Mouse (Mus musculus): ENCODE measurements around the gene Dst. TPM values are rescaled to one million over a fixed set of nuclear protein-coding genes. Genes with fewer than 3 reads are reported as not detected.
A peak's percentile ranks its signal among the peaks of the same experiment; 100 is the strongest.

Gene Dst
- total RNA-seq, 1 experiment from 2014 or later, result 152 TPM

- no peak for DNase-seq
Measured at GRCm38 (mm10) chr1:34244678-34245077, 336.7 kb downstream of the Dst start.

GRCm38 (mm10) chr1:34245951-34246641 is 338.1 kb downstream of the Dst start:
- DNase-seq, result no peak

DNA sequence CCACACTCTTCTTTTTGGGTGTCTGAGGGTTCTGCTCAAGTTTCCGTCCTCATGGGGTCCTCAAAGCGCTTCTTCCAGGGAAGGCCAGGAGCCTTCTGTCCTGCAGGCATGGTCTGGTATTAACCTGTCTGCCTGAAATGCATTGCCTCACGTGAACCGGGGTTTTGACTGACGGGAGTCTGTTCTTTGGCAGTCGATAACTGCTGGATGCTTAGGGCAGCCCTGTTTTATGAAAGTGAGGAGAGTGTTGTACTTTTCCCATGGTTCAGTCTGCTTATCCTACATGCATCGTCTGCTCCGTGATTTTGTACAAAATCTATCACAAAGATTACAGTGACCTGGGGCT is 338.6 kb downstream of the Dst start:
- DNase-seq, result no peak

GRCm38 (mm10) chr1:34251137-34251536 is 343.1 kb downstream of the Dst start:
- DNase-seq, result peak; percentile 35

DNA sequence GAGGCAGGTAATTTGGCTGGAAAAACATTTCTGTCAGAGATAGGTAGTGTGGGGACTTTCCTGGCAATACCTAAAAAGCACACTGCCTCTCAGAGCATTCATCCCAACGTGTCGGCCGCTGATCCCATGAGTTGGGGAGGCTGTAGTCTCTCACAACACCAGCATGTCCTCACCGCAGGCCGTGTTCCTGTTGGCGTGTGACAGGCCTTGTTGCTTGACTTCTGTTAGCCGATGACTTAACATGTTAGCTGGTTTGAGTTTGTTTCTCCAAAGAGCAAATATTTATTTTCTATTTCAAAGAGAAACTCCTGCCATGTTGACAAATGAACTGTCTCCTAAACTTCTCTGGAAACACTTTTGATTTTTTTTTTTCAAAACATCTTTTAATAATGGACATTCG is 344.2 kb downstream of the Dst start:
- no peak for DNase-seq

- DNase-seq, result no peak
Measured at GRCm38 (mm10) chr1:34253876-34254275, 345.9 kb downstream of the Dst start.

GRCm38 (mm10) chr1:34259898-34260297 is 351.9 kb downstream of the Dst start:
- DNase-seq, result no peak

DNA sequence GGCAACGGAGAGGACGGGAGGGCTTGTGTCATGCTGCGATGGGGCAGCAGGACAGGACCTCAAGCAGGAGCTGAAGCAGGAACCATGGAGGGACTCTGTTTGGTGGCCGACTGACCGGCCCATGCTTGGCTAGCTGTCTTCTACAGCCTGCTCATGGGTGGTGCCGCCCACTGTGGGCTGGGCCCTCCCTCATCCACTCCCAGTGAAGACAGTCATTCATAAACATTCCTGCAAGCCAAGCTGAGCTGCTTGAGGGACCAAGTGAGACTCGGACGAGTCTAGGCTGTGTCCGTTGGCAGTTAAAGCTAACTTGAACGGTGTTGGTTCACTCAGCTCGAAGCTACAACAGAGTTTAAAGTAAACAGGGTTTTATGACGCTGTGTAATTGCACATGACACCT is 353.0 kb downstream of the Dst start:
- no peak for DNase-seq

DNA sequence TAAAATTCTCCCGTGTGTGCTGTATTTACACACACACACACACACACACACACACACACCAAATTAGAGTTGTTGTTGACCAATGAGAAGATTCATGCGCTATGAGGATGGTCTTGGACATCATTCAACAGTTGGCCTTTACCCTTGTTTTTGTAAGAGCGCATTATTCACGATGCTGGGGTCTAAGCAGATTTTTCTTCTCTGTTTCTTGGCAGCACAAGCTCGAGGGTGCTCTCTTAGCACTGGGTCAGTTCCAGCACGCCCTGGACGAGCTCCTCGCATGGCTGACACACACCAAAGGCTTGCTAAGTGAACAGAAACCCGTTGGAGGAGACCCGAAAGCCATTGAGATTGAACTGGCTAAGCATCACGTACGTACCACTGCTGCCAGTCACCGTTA is 360.5 kb downstream of the Dst start:
- DNase-seq, result no peak

DNA sequence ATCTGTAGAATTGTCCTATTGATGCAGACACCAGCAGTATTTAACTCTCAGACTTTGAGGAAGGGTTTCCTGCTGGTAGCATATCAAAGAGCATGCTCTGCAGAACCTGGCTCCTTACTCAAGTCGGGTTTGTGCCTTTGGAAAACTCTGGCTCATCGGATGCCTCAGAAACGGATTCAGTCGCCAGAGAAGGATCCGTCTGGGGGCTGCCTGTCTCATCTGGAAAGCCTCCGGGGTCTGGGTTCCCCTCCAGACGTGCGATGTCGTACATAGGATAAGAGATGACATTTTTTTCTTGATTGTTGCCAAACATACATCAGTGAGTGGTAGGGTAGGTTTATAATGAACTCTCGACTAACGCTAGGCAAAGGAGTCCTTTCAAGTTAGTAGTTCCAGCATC is 361.6 kb downstream of the Dst start:
- no peak for DNase-seq

DNA sequence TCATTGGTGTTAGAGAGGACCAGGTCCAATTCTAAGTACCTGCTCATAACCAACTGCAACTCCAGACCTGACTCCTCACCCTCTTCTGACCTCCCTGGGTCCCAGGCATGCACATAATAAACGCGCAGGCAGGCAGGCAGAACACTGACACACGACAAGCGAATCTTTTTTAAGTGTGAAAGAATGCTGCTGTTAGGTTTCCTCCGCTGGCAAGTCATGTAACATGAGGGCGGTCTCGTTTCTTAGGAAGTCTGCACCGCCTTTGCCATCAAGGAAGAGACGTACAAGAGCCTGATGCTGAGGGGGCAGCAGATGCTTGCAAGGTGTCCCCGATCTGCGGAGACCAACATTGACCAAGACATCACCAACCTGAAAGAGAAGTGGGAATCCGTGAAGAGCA is 365.9 kb downstream of the Dst start:
- DNase-seq, result no peak

- no peak for DNase-seq
Measured at GRCm38 (mm10) chr1:34275787-34276186, 367.8 kb downstream of the Dst start.

- DNase-seq, result no peak
Measured at GRCm38 (mm10) chr1:34276756-34277155, 368.7 kb downstream of the Dst start.

DNA sequence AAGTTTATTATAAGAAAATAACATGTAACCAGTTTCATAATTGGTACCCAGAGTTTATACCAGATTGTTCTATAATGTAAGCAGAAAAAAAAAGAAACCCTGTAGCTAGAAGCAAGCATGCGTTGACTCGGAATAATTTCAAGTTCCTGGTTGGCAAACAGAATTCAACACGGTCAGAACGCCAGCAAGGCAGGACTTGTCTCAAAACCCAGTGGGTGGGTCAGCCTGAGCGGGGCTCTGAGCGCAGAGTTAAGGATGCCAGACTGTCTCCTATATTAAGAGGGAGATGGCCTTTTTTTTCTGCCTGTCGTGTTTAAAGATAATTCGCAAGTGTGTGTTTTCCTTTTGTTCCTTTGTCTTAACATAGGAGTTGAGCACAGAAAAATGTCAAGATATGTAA is 369.2 kb downstream of the Dst start:
- DNase-seq, result no peak

DNA sequence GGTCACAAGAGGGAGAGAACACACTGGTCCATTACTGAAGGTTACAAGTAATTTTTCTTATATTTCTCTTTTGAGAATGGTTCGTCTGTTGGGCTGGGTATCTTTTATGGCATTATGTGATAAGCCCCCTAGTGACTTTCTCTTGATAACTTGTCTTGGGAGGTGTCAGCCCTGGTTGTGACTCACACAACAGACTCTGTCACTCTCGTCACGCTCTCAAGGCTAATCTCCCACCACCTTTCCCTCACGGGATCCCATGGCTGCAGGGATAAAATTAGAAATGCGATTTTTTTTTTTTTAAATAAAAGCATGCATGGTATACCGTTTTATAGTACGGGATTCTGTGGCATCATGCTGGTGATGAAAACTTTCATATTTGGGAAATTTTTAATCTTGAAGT is 375.5 kb downstream of the Dst start:
- DNase-seq, result no peak

- DNase-seq, result peak; percentile 36
Measured at GRCm38 (mm10) chr1:34284979-34285378, 377.0 kb downstream of the Dst start.

DNA sequence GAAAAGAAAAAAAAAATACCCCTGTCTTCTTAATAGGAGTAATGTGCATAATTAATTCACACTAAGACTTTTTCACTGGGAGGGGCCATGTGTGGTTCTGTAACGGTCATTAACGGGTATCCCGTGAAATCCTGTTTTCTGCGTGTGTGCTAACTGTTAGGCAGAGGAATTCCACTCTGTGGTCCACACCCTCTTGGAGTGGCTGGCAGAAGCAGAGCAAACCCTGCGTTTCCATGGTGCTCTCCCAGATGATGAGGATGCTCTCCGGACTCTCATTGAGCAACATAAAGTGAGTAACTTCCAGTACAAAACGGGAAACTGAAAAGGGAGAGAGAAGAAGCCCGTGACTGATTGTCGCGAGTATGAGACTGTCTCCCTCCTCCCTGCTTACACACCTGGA is 379.7 kb downstream of the Dst start:
- no peak for DNase-seq

GRCm38 (mm10) chr1:34288181-34288580 is 380.2 kb downstream of the Dst start:
- no peak for DNase-seq

GRCm38 (mm10) chr1:34288721-34289471 is 380.9 kb downstream of the Dst start:
- DNase-seq, result no peak

DNA sequence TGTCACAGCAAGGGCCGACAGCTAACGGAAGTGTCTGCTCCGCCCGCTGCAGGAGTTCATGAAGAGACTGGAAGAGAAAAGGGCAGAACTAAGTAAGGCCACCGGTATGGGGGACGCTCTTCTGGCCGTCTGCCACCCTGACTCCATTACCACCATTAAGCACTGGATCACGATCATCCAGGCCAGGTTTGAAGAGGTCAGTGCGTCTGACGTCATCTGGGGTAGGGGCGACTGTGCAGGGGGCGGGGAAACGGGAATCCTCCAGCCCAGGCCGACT is 381.4 kb downstream of the Dst start:
- DNase-seq, result no peak

DNA sequence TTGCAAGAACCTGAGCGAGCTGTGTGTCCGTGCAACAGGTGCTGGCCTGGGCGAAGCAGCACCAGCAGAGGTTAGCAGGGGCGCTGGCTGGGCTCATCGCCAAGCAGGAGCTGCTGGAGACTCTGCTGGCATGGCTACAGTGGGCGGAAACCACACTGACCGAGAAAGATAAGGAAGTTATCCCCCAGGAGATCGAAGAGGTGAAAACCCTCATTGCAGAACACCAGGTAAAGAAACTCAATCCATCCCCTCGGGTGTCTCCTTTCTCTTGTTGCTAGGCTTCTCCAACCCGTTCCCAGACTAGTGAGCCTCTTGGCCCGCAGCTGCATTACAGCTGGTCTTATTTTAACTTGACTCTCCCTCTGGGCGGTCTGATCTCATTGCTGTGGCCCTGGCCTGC is 382.3 kb downstream of the Dst start:
- DNase-seq, result peak; percentile 22

- no peak for DNase-seq
Measured at GRCm38 (mm10) chr1:34293198-34293597, 385.2 kb downstream of the Dst start.

DNA sequence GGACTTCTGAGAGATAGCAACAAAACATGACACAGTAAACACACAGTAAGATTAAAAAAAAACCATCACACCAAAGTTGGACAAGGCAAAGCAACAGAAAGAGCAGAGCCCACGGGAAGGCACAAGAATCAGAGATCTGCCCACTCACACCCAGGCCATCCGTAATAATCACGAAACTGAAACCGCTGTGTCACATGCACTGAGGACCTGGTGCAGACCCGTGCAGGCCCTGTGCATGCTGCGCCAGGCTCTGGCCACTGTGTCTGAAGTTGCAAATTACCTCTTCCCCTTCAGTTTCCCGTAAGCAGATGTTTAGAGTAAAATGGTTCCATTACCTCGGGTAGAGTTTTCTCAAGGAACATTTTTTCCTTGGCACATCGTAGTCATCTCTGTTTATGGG is 389.6 kb downstream of the Dst start:
- DNase-seq, result no peak

DNA sequence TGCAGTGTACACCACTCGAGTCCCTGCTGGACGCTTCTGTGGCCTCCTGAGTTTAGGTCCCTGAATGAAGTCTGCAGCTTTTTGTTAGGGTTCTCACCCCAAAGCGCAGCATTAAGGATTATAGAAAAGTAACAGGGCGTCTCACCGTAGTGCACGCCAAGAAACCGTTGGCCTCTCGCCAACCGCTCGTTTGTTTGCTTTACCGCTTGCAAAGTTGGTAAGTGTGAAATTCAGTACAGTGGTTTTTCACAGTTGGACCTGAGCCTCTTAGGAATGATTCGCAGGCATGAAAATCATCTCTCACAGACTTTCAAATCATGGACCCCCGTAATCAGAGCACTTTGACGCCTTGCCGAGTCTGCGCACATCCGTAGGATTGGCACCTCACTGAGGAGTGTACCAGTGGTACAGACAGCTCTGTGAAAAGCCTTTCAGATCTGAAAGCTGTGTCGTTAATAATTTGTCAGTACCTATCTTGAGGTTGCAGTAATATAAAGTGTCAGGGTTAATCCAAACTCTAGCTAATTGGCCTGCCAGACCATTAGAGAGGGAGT is 390.7 kb downstream of the Dst start:
- DNase-seq, result peak; percentile 23
